Mouse (Mus musculus): Measurements from ENCODE around the gene Hmgcs2. TPM values are rescaled to one million over a fixed set of nuclear protein-coding genes. Genes with fewer than 3 reads are reported as not detected.

The Hmgcs2 gene
- total and polyA plus RNA-seq, 3 experiments, result 8.1 to 12.9 (median 9.4) TPM

- no peaks in the 10 kb centered on the region; the same call in 1 of the 2 replicates for H3K4me1 ChIP-seq (ENCODE audit: control insufficient read depth, insufficient read depth, low read length)
- TF ChIP-seq POLR2A (IDR thresholded peaks at IDR 0.05; ENCODE audit: insufficient read depth, low read depth, low read length) (no peak), CTCF (IDR thresholded peaks at IDR 0.05) (no peak), EP300 (IDR thresholded peaks at IDR 0.05; ENCODE audit: insufficient read depth, low read depth, low read length) (no peak)
- no peak overlapping the region for H3K9ac ChIP-seq (ENCODE audit: low read depth, low read length)
- H3K79me2 ChIP-seq (replicated peaks; ENCODE audit: control insufficient read depth, insufficient read depth, low read length), result no peaks in the 10 kb centered on the region
- no peak overlapping the region for H3K4me3 ChIP-seq
- no peaks in the 10 kb centered on the region for H3K27me3 ChIP-seq (ENCODE audit: control insufficient read depth, insufficient read depth, low read length)
- WGBS, result 70% methylated on average over 8 of the region's 8 CpGs
- no peaks in the 10 kb centered on the region for H3K36me3 ChIP-seq (ENCODE audit: control insufficient read depth, insufficient read depth, low read length)
- intact Hi-C loops (cut with DNase I), result no loop called here
- no peak overlapping the region for H3K27ac ChIP-seq
- peak in 1 of 2 experiments; percentile 9 for DNase-seq
Measured at GRCm38 (mm10) chr3:98254656-98255583, 25.3 kb upstream of the Hmgcs2 start.

- H3K4me3 ChIP-seq, result no peak overlapping the region
- H3K27me3 ChIP-seq (ENCODE audit: control insufficient read depth, insufficient read depth, low read length), result no peaks in the 10 kb centered on the region
- DNase-seq, result no peak
- no peak overlapping the region for H3K9ac ChIP-seq (ENCODE audit: low read depth, low read length)
- TF ChIP-seq POLR2A (IDR thresholded peaks at IDR 0.05; ENCODE audit: insufficient read depth, low read depth, low read length) (no peak), CTCF (IDR thresholded peaks at IDR 0.05) (no peak), EP300 (IDR thresholded peaks at IDR 0.05; ENCODE audit: insufficient read depth, low read depth, low read length) (no peak)
- no peaks in the 10 kb centered on the region for H3K79me2 ChIP-seq (replicated peaks; ENCODE audit: control insufficient read depth, insufficient read depth, low read length)
- H3K36me3 ChIP-seq (ENCODE audit: control insufficient read depth, insufficient read depth, low read length), result no peaks in the 10 kb centered on the region
- H3K4me1 ChIP-seq (ENCODE audit: control insufficient read depth, insufficient read depth, low read length), result no peaks in the 10 kb centered on the region; the same call in 1 of the 2 replicates
- WGBS, result 84% methylated on average over 4 of the region's 4 CpGs
- intact Hi-C loops (cut with DNase I), result no loop called here
- no peak overlapping the region for H3K27ac ChIP-seq
Measured at GRCm38 (mm10) chr3:98258723-98259122, 21.5 kb upstream of the Hmgcs2 start.

GRCm38 (mm10) chr3:98259271-98259751 is 20.9 kb upstream of the Hmgcs2 start:
- H3K4me1 ChIP-seq (ENCODE audit: control insufficient read depth, insufficient read depth, low read length), result no peaks in the 10 kb centered on the region; the same call in 1 of the 2 replicates
- intact Hi-C loops (cut with DNase I), result no loop called here
- no peaks in the 10 kb centered on the region for H3K36me3 ChIP-seq (ENCODE audit: control insufficient read depth, insufficient read depth, low read length)
- TF ChIP-seq CTCF (IDR thresholded peaks at IDR 0.05), result no peak
- TF ChIP-seq EP300 (IDR thresholded peaks at IDR 0.05; ENCODE audit: insufficient read depth, low read depth, low read length), result no peak
- TF ChIP-seq POLR2A (IDR thresholded peaks at IDR 0.05; ENCODE audit: insufficient read depth, low read depth, low read length), result no peak
- H3K4me3 ChIP-seq, result no peak overlapping the region
- no peak overlapping the region for H3K27ac ChIP-seq
- no peaks in the 10 kb centered on the region for H3K79me2 ChIP-seq (replicated peaks; ENCODE audit: control insufficient read depth, insufficient read depth, low read length)
- WGBS, result 70% methylated on average over 5 of the region's 5 CpGs
- H3K9ac ChIP-seq (ENCODE audit: low read depth, low read length), result no peak overlapping the region
- no peaks in the 10 kb centered on the region for H3K27me3 ChIP-seq (ENCODE audit: control insufficient read depth, insufficient read depth, low read length)
- peak in 1 of 2 experiments; percentile 19 for DNase-seq

- Histone ChIP-seq H3K9ac (ENCODE audit: low read depth, low read length) (no peak overlapping the region), H3K27ac (no peak overlapping the region), H3K27me3 (ENCODE audit: control insufficient read depth, insufficient read depth, low read length) (no peaks in the 10 kb centered on the region), H3K4me1 (ENCODE audit: control insufficient read depth, insufficient read depth, low read length) (no peaks in the 10 kb centered on the region; the same call in 1 of the 2 replicates), H3K79me2 (replicated peaks; ENCODE audit: control insufficient read depth, insufficient read depth, low read length) (no peaks in the 10 kb centered on the region), H3K36me3 (ENCODE audit: control insufficient read depth, insufficient read depth, low read length) (no peaks in the 10 kb centered on the region), H3K4me3 (no peak overlapping the region)
- intact Hi-C loops (cut with DNase I), result no loop called here
- TF ChIP-seq EP300 (IDR thresholded peaks at IDR 0.05; ENCODE audit: insufficient read depth, low read depth, low read length) (no peak), CTCF (IDR thresholded peaks at IDR 0.05) (no peak), POLR2A (IDR thresholded peaks at IDR 0.05; ENCODE audit: insufficient read depth, low read depth, low read length) (no peak)
- WGBS, result 74% methylated on average over 3 of the region's 3 CpGs
- no peak for DNase-seq
Measured at GRCm38 (mm10) chr3:98260534-98260933, 19.7 kb upstream of the Hmgcs2 start.

- intact Hi-C loops (cut with DNase I), result no loop called here
- no peak overlapping the region for H3K4me3 ChIP-seq
- WGBS, result 80% methylated on average over 4 of the region's 4 CpGs
- TF ChIP-seq POLR2A (IDR thresholded peaks at IDR 0.05; ENCODE audit: insufficient read depth, low read depth, low read length), result no peak
- TF ChIP-seq EP300 (IDR thresholded peaks at IDR 0.05; ENCODE audit: insufficient read depth, low read depth, low read length), result no peak
- no peak for TF ChIP-seq CTCF (IDR thresholded peaks at IDR 0.05)
- H3K27me3 ChIP-seq (ENCODE audit: control insufficient read depth, insufficient read depth, low read length), result no peaks in the 10 kb centered on the region
- H3K79me2 ChIP-seq (replicated peaks; ENCODE audit: control insufficient read depth, insufficient read depth, low read length), result no peaks in the 10 kb centered on the region
- no peak overlapping the region for H3K27ac ChIP-seq
- DNase-seq, result no peak
- no peaks in the 10 kb centered on the region for H3K36me3 ChIP-seq (ENCODE audit: control insufficient read depth, insufficient read depth, low read length)
- H3K9ac ChIP-seq (ENCODE audit: low read depth, low read length), result no peak overlapping the region
- H3K4me1 ChIP-seq (ENCODE audit: control insufficient read depth, insufficient read depth, low read length), result no peaks in the 10 kb centered on the region; the same call in 1 of the 2 replicates
Measured at GRCm38 (mm10) chr3:98261415-98261814, 18.8 kb upstream of the Hmgcs2 start.

GRCm38 (mm10) chr3:98262133-98262532 is 18.1 kb upstream of the Hmgcs2 start:
- Histone ChIP-seq H3K36me3 (ENCODE audit: control insufficient read depth, insufficient read depth, low read length) (no peaks in the 10 kb centered on the region; the same call in 1 of the 2 replicates), H3K79me2 (replicated peaks; ENCODE audit: control insufficient read depth, insufficient read depth, low read length) (no peaks in the 10 kb centered on the region), H3K4me1 (ENCODE audit: control insufficient read depth, insufficient read depth, low read length) (peaks cover 1% of the 10 kb centered on the region), H3K4me3 (no peak overlapping the region), H3K9ac (ENCODE audit: low read depth, low read length) (no peak overlapping the region), H3K27ac (no peak overlapping the region), H3K27me3 (ENCODE audit: control insufficient read depth, insufficient read depth, low read length) (no peaks in the 10 kb centered on the region)
- TF ChIP-seq EP300 (IDR thresholded peaks at IDR 0.05; ENCODE audit: insufficient read depth, low read depth, low read length) (no peak), CTCF (IDR thresholded peaks at IDR 0.05) (no peak), POLR2A (IDR thresholded peaks at IDR 0.05; ENCODE audit: insufficient read depth, low read depth, low read length) (no peak)
- WGBS, result 98% methylated on average over 2 of the region's 2 CpGs
- no peak for DNase-seq
- intact Hi-C loops (cut with DNase I), result no loop called here
